Mouse (Mus musculus) ES-Bruce4 (cell line): ENCODE data around the gene 2900026A02Rik. TPM values are rescaled to one million over a fixed set of nuclear protein-coding genes. Genes with fewer than 3 reads are reported as not detected.
A peak's percentile ranks its signal among the peaks of the same experiment; 100 is the strongest.

ENCODE experiments used
- H3K27ac ChIP-seq: 2 replicates; pipeline ENCODE4 v1.5.1; 2012; ENCODE audit warnings: low read length, inconsistent platforms; ENCODE audit not compliant: insufficient read depth
- H3K27me3 ChIP-seq: 2 replicates; pipeline ENCODE4 v1.6.1; 2012; ENCODE audit warnings: mild to moderate bottlenecking, low read length, inconsistent platforms; ENCODE audit not compliant: control insufficient read depth, poor library complexity, insufficient read depth, severe bottlenecking
- H3K36me3 ChIP-seq: 2 replicates; pipeline ENCODE4 v1.6.1; 2012; ENCODE audit warnings: inconsistent platforms, mild to moderate bottlenecking, low read length, moderate library complexity; ENCODE audit not compliant: control insufficient read depth, poor library complexity, insufficient read depth, severe bottlenecking
- H3K4me1 ChIP-seq: one replicate; pipeline ENCODE4 v1.8.1; 2011; ENCODE audit warnings: low read length; ENCODE audit not compliant: control insufficient read depth, insufficient read depth
- H3K4me3 ChIP-seq: 2 replicates; pipeline ENCODE4 v1.5.1; 2011; ENCODE audit warnings: low read depth, mild to moderate bottlenecking, low read length
- H3K9ac ChIP-seq: 2 replicates; pipeline ENCODE4 v1.6.1; 2012; ENCODE audit warnings: low read depth, mild to moderate bottlenecking, inconsistent platforms; ENCODE audit not compliant: poor library complexity, severe bottlenecking
- H3K9me3 ChIP-seq: replicated peaks from 2 replicates; pipeline ENCODE4 v1.6.1; 2012; ENCODE audit warnings: mild to moderate bottlenecking, low read length, inconsistent platforms; ENCODE audit not compliant: control insufficient read depth, poor library complexity, insufficient read depth, severe bottlenecking
- CTCF ChIP-seq: IDR thresholded peaks from one replicate; pipeline ENCODE4 v1.8.1; 2011; ENCODE audit warnings: low read depth, low read length
- EP300 ChIP-seq: IDR thresholded peaks from 2 replicates; pipeline ENCODE4 v1.6.1; 2011; ENCODE audit warnings: low read depth, low read length; ENCODE audit not compliant: insufficient read depth
- POLR2A ChIP-seq: IDR thresholded peaks from one replicate; pipeline ENCODE4 v1.8.1; 2011; ENCODE audit warnings: low read length; ENCODE audit not compliant: insufficient read depth
- polyA plus RNA-seq: library from polyadenylated mRNA; stranded (reverse); fragments of >200 nt; gene quantifications from 2 replicates; pipeline ENCODE4 v1.2.4, GENCODE M21; 2011; ENCODE audit warnings: low read depth; ENCODE audit not compliant: missing spikeins, insufficient read depth, insufficient read length

Gene 2900026A02Rik
- polyA plus RNA-seq, 1 experiment, result 14.2 TPM

- no peaks in the 10 kb centered on the region for H3K27me3 ChIP-seq
- H3K9me3 ChIP-seq, result no peaks in the 10 kb centered on the region
- H3K4me1 ChIP-seq, result no peaks in the 10 kb centered on the region
- no peak overlapping the region for H3K27ac ChIP-seq
- no peaks in the 10 kb centered on the region for H3K36me3 ChIP-seq
- no peak overlapping the region for H3K9ac ChIP-seq
- no peak overlapping the region for H3K4me3 ChIP-seq
- TF ChIP-seq CTCF (no peak), POLR2A (no peak), EP300 (no peak)
These were observed 140.0 kb downstream of the 2900026A02Rik start for GRCm38 (mm10) chr5:113081020-113081419.

GRCm38 (mm10) chr5:113079783-113080182, 141.3 kb downstream of the 2900026A02Rik start:
- TF ChIP-seq EP300, result no peak
- peak; percentile 67 for TF ChIP-seq CTCF
- TF ChIP-seq POLR2A, result no peak
- Histone ChIP-seq H3K36me3 (no peaks in the 10 kb centered on the region), H3K9ac (no peak overlapping the region), H3K27ac (no peak overlapping the region), H3K4me1 (no peaks in the 10 kb centered on the region), H3K27me3 (no peaks in the 10 kb centered on the region), H3K9me3 (no peaks in the 10 kb centered on the region), H3K4me3 (peak overlapping the region; percentile 56)

GRCm38 (mm10) chr5:113078686-113079085, 142.3 kb downstream of the 2900026A02Rik start:
- TF ChIP-seq CTCF (peak; percentile 78), POLR2A (no peak), EP300 (no peak)
- H3K9ac ChIP-seq, result no peak overlapping the region
- no peaks in the 10 kb centered on the region for H3K27me3 ChIP-seq
- no peak overlapping the region for H3K27ac ChIP-seq
- no peaks in the 10 kb centered on the region for H3K36me3 ChIP-seq
- H3K4me1 ChIP-seq, result no peaks in the 10 kb centered on the region
- no peaks in the 10 kb centered on the region for H3K9me3 ChIP-seq
- H3K4me3 ChIP-seq, result no peak overlapping the region

- Histone ChIP-seq H3K27me3 (no peaks in the 10 kb centered on the region), H3K27ac (no peak within 1 kb of the TSS), H3K9ac (no peak within 1 kb of the TSS), H3K4me3 (no peak within 1 kb of the TSS), H3K36me3 (no peaks in the 10 kb centered on the region), H3K9me3 (no peaks in the 10 kb centered on the region), H3K4me1 (no peaks in the 10 kb centered on the region)
- TF ChIP-seq EP300 (no peak), CTCF (no peak), POLR2A (no peak)
These were observed 151.0 kb downstream of the 2900026A02Rik start, which contains the start of gene Crybb2 for GRCm38 (mm10) chr5:113070017-113070416. Crybb2 (minus strand) TSS chr5:113070117.

GRCm38 (mm10) chr5:113054308-113054707, 166.7 kb downstream of the 2900026A02Rik start:
- Histone ChIP-seq H3K36me3 (no peaks in the 10 kb centered on the region), H3K27me3 (no peaks in the 10 kb centered on the region), H3K27ac (no peak overlapping the region), H3K9me3 (no peaks in the 10 kb centered on the region), H3K4me1 (no peaks in the 10 kb centered on the region), H3K9ac (no peak overlapping the region), H3K4me3 (no peak overlapping the region)
- TF ChIP-seq POLR2A (no peak), CTCF (peak; percentile 96), EP300 (no peak)

GRCm38 (mm10) chr5:113050581-113051185, 170.4 kb downstream of the 2900026A02Rik start:
- no peaks in the 10 kb centered on the region for H3K9me3 ChIP-seq
- no peaks in the 10 kb centered on the region for H3K36me3 ChIP-seq
- no peak overlapping the region for H3K9ac ChIP-seq
- H3K4me1 ChIP-seq, result no peaks in the 10 kb centered on the region
- H3K27me3 ChIP-seq, result no peaks in the 10 kb centered on the region
- no peak overlapping the region for H3K4me3 ChIP-seq
- TF ChIP-seq POLR2A (no peak), CTCF (no peak), EP300 (no peak)
- no peak overlapping the region for H3K27ac ChIP-seq
